Comparison of ENCODE assay signal across 8 mouse cellular contexts in genomic region chr7:28277615-28278278, GRCm38 (mm10). TPM values are rescaled to one million over a fixed set of nuclear protein-coding genes. Genes with fewer than 3 reads are reported as not detected.
A peak's percentile ranks its signal among the peaks of the same experiment; 100 is the strongest.
DNase-seq lines count a peak whose midpoint lies in the region; ATAC-seq and TF ChIP-seq lines count a peak whose summit lies in the region.

Eid2b (plus strand) TSS chr7:28277739.

- TF ChIP-seq CTCF in small intestine, adult 2 months (IDR thresholded peaks at IDR 0.05; ENCODE audit: extremely low read depth, insufficient read length, insufficient replicate concordance, low read depth, low read length), result peak; percentile 85

- H3K4me2 ChIP-seq in embryonic facial prominence, embryonic 13.5 days, result peak within 1 kb of the TSS; percentile 87
- peak within 1 kb of the TSS; percentile 80 for H3K4me2 ChIP-seq in midbrain, embryonic 13.5 days (replicated peaks)

- H3K4me1 ChIP-seq in embryonic facial prominence, embryonic 13.5 days, result peaks cover 9% of the 10 kb centered on the region
- H3K4me1 ChIP-seq in limb, embryonic 10.5 days, result peaks cover 7% of the 10 kb centered on the region
- peaks cover 20% of the 10 kb centered on the region for H3K4me1 ChIP-seq in midbrain, embryonic 13.5 days (replicated peaks)
- peaks cover 2% of the 10 kb centered on the region for H3K4me1 ChIP-seq in small intestine, adult 2 months (ENCODE audit: control insufficient read depth, insufficient read depth, insufficient read length, low read length)

- H3K27ac ChIP-seq in embryonic facial prominence, embryonic 13.5 days, result peak within 1 kb of the TSS; percentile 48
- peak within 1 kb of the TSS; percentile 93 for H3K27ac ChIP-seq in limb, embryonic 10.5 days
- H3K27ac ChIP-seq in midbrain, embryonic 13.5 days, result peak within 1 kb of the TSS; percentile 90
- no peak within 1 kb of the TSS for H3K27ac ChIP-seq in small intestine, adult 2 months (ENCODE audit: insufficient read depth, low read depth, low read length)

- H3K27me3 ChIP-seq in embryonic facial prominence, embryonic 13.5 days, result no peaks in the 10 kb centered on the region
- no peaks in the 10 kb centered on the region for H3K27me3 ChIP-seq in limb, embryonic 10.5 days (ENCODE audit: low read depth, poor library complexity, severe bottlenecking)
- H3K27me3 ChIP-seq in midbrain, embryonic 13.5 days, result no peaks in the 10 kb centered on the region
- no peaks in the 10 kb centered on the region for H3K27me3 ChIP-seq in small intestine, adult 2 months (ENCODE audit: control insufficient read depth, insufficient read depth, low read length)

- peak; percentile 90 for DNase-seq in 3T3-L1 (ENCODE audit: low read depth, low spot score)
- peak; percentile 89 to 95 for DNase-seq in adrenal gland, postnatal 4 days (ENCODE audit: low spot score in 2 of 2)
- DNase-seq in heart, adult 18-20 months, result peak; percentile 95 to 96
- peak; percentile 96 for DNase-seq in kidney, adult 18-20 months
- peak; percentile 98 for DNase-seq in limb, embryonic 10.5 days (ENCODE audit: low spot score)

- peak; percentile 67 for ATAC-seq in embryonic facial prominence, embryonic 13.5 days (ENCODE audit: insufficient number of reproducible peaks, insufficient read depth, low FRiP score, low TSS enrichment, low read depth)
- peak; percentile 87 for ATAC-seq in midbrain, embryonic 13.5 days

- peak within 1 kb of the TSS; percentile 72 for H3K4me3 ChIP-seq in embryonic facial prominence, embryonic 13.5 days
- peak within 1 kb of the TSS; percentile 67 for H3K4me3 ChIP-seq in limb, embryonic 10.5 days
- H3K4me3 ChIP-seq in midbrain, embryonic 13.5 days (replicated peaks), result peak within 1 kb of the TSS; percentile 69
- peak within 1 kb of the TSS; percentile 76 for H3K4me3 ChIP-seq in small intestine, adult 2 months (ENCODE audit: low read depth, low read length)

- H3K9me3 ChIP-seq in embryonic facial prominence, embryonic 13.5 days, result no peaks in the 10 kb centered on the region
- no peaks in the 10 kb centered on the region for H3K9me3 ChIP-seq in limb, embryonic 10.5 days (replicated peaks)
- no peaks in the 10 kb centered on the region for H3K9me3 ChIP-seq in midbrain, embryonic 13.5 days

- peaks cover 12% of the 10 kb centered on the region for H3K36me3 ChIP-seq in embryonic facial prominence, embryonic 13.5 days
- peaks cover 11% of the 10 kb centered on the region for H3K36me3 ChIP-seq in limb, embryonic 10.5 days
- peaks cover 12% of the 10 kb centered on the region for H3K36me3 ChIP-seq in midbrain, embryonic 13.5 days
- no peaks in the 10 kb centered on the region for H3K36me3 ChIP-seq in small intestine, adult 2 months (ENCODE audit: control insufficient read depth, insufficient read depth, low read length)

- H3K9ac ChIP-seq in embryonic facial prominence, embryonic 13.5 days, result peak within 1 kb of the TSS; percentile 92
- H3K9ac ChIP-seq in midbrain, embryonic 13.5 days (replicated peaks), result peak within 1 kb of the TSS; percentile 92

- WGBS in embryonic facial prominence, embryonic 13.5 days, result 3% methylated on average over 68 of the region's 68 CpGs
- WGBS in limb, embryonic 10.5 days, result 3% methylated on average over 68 of the region's 68 CpGs
- 2% methylated on average over 68 of the region's 68 CpGs for WGBS in midbrain, embryonic 13.5 days
- WGBS in small intestine, adult 2 months, result 3% methylated on average over 68 of the region's 68 CpGs

- 0 out of 2 replicates have a peak, but pooled peaks have one; percentile 18 for TF ChIP-seq POLR2A in small intestine, adult 2 months (IDR thresholded peaks at IDR 0.05; ENCODE audit: low read depth, low read length)

RNA-seq across cellular contexts. Expression of gene Eid2b, which starts in this region (rescaled TPM):
- 10 to 100 TPM; 22.3 to 23.6 TPM for total RNA-seq in adrenal gland, postnatal 4 days (2021)
- polyA plus RNA-seq in embryonic facial prominence, embryonic 13.5 days (2015; fragmentation: Nextera tagmentation; extraction: Ambion mirVana), result 19.7 TPM in 2 replicates
- 10 to 100 TPM; 13.9 to 15.5 TPM for total RNA-seq in heart, adult 18-20 months (2021)
- polyA plus RNA-seq in limb, embryonic 10.5 days (2016; fragmentation: Nextera tagmentation; extraction: Ambion mirVana), result 7.6 and 11.2 TPM in 2 replicates
- polyA plus RNA-seq in midbrain, embryonic 13.5 days (2015; fragmentation: Nextera tagmentation; extraction: Ambion mirVana), result 36.7 and 41.4 TPM in 2 replicates
- 3.9 and 5.8 TPM in 2 replicates for polyA plus RNA-seq in small intestine, adult 2 months (2012; rRNA removed)
